Mouse (Mus musculus): ENCODE results near the gene Tfdp2. TPM values are rescaled to one million over a fixed set of nuclear protein-coding genes. Genes with fewer than 3 reads are reported as not detected.

Gene Tfdp2
- polyA plus RNA-seq, 1 experiment: 5.6 TPM

DNA sequence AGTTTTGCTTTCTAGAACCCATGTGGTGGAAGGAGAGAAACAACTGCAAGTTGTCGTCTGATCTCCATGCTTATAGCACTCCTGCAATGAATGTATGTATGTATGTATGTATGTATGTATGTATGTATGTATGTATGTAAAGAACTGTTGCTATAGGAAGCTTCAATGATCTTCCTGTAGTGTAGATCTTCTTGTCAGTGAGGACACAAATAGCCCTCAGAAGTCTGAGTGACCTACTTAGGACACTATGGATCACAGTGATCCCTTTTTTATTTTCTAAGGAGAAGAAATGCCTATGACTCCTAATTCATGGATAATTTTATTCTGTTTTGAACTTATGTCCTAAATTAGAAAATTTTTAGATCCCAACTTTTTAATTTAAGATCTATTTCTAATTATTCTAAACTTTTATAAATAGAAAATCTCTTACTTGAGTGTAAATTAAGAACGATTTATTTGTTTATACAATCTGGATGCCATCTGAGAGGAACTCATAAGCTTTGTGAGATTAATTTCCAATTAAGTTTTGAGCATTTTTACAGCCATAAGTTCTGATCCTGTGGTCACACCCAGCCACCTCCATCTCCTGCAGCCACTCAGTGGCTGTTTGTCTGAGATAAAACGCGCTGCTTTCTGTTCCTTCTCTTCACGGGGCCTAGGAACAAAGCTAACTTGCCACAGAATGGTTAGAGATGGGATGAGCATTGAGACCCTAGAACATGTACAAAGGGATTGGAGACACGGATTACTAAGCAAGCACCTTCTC lies 70.9 kb downstream of the Tfdp2 start:
- H3K27me3 ChIP-seq (ENCODE audit: control insufficient read depth, insufficient read depth, insufficient read length): no peaks in the 10 kb centered on the region
- H3K36me3 ChIP-seq (ENCODE audit: control insufficient read depth, insufficient read depth): no peaks in the 10 kb centered on the region
- no peaks in the 10 kb centered on the region for H3K79me2 ChIP-seq (ENCODE audit: control insufficient read depth, insufficient read depth)
- TF ChIP-seq MAX (IDR thresholded peaks at IDR 0.05; ENCODE audit: low read depth) (no peak), POLR2AphosphoS2 (IDR thresholded peaks at IDR 0.05; ENCODE audit: insufficient read length, low read depth) (no peak), TCF12 (IDR thresholded peaks at IDR 0.05; ENCODE audit: insufficient read depth, poor library complexity, severe bottlenecking) (no peak), MYOG (IDR thresholded peaks at IDR 0.05; ENCODE audit: control insufficient read depth in 1 of 3, insufficient read depth in 1 of 3, insufficient read length in 2 of 3, low read depth in 2 of 3) (no peak), USF1 (IDR thresholded peaks at IDR 0.05; ENCODE audit: low read depth) (no peak), TCF3 (IDR thresholded peaks at IDR 0.05; ENCODE audit: insufficient read length, low read depth) (no peak)
- no peak overlapping the region for H3ac ChIP-seq (ENCODE audit: control insufficient read depth, insufficient read length)
- H3K4me2 ChIP-seq (ENCODE audit: low read depth): no peak overlapping the region
- no peak overlapping the region for H3K4me3 ChIP-seq

DNA sequence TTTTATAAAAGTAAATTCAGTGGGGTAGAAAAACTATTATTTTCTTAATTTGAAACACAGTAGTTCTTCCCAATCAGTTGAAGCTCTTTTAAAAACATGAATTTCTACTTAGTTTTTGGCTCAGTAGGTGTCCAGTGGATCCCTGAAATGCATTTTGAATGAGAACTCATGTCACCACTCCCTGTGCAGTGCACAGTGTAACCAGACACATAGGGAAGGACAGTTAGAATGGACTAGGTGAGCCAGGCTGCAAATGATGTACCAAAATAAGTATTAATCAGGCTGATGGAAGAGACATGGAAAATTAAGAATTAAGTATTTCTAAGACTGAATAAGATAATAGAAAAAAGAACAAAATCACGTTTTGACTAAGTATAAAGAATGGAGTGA lies 71.5 kb downstream of the Tfdp2 start:
- H3K79me2 ChIP-seq (ENCODE audit: control insufficient read depth, insufficient read depth): no peaks in the 10 kb centered on the region
- no peak overlapping the region for H3K4me2 ChIP-seq (ENCODE audit: low read depth)
- H3K4me3 ChIP-seq: no peak overlapping the region
- H3K36me3 ChIP-seq (ENCODE audit: control insufficient read depth, insufficient read depth): no peaks in the 10 kb centered on the region
- no peak overlapping the region for H3ac ChIP-seq (ENCODE audit: control insufficient read depth, insufficient read length)
- H3K27me3 ChIP-seq (ENCODE audit: control insufficient read depth, insufficient read depth, insufficient read length): no peaks in the 10 kb centered on the region
- TF ChIP-seq MYOG (IDR thresholded peaks at IDR 0.05; ENCODE audit: control insufficient read depth in 1 of 3, insufficient read depth in 1 of 3, insufficient read length in 2 of 3, low read depth in 2 of 3) (no peak), SRF (IDR thresholded peaks at IDR 0.05; ENCODE audit: control insufficient read depth, insufficient read length, low read depth) (no peak), REST (IDR thresholded peaks at IDR 0.05; ENCODE audit: insufficient read depth, insufficient read length) (no peak), TCF12 (IDR thresholded peaks at IDR 0.05; ENCODE audit: insufficient read depth, poor library complexity, severe bottlenecking) (no peak), MAX (IDR thresholded peaks at IDR 0.05; ENCODE audit: low read depth) (no peak)

DNA sequence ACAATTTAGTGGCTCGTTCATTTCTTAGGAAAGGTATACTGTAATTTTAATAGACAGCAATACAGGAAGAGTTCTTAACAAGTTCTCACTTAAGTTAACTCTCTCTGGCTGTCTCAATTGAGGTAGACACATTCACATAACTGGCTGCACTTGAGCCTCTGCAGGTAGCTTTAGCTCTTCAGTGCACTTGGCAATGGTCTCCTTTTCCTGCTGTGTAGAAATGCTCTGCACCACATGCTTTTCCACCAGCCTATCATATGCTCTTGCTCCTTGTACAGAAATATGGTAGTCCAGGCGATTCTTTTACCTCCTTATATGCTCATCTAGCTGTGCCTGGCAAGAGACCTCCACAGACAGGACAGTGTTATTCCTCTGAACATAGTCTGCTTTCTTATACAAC lies 73.7 kb downstream of the Tfdp2 start:
- Histone ChIP-seq H3K79me2 (ENCODE audit: control insufficient read depth, insufficient read depth) (no peaks in the 10 kb centered on the region), H3K4me3 (no peak overlapping the region), H3K27me3 (ENCODE audit: control insufficient read depth, insufficient read depth, insufficient read length) (no peaks in the 10 kb centered on the region), H3ac (ENCODE audit: control insufficient read depth, insufficient read length) (no peak overlapping the region), H3K4me2 (ENCODE audit: low read depth) (no peak overlapping the region), H3K36me3 (ENCODE audit: control insufficient read depth, insufficient read depth) (no peaks in the 10 kb centered on the region)
- TF ChIP-seq TCF12 (IDR thresholded peaks at IDR 0.05; ENCODE audit: insufficient read depth, poor library complexity, severe bottlenecking) (no peak), MYOD1 (IDR thresholded peaks at IDR 0.05; ENCODE audit: control insufficient read depth in 1 of 3, insufficient read length in 2 of 3, low read depth in 2 of 3) (no peak), POLR2AphosphoS2 (IDR thresholded peaks at IDR 0.05; ENCODE audit: insufficient read length, low read depth) (no peak), E2F4 (IDR thresholded peaks at IDR 0.05; ENCODE audit: insufficient read depth) (no peak), SRF (IDR thresholded peaks at IDR 0.05; ENCODE audit: control insufficient read depth, insufficient read length, low read depth) (no peak), MYOG (IDR thresholded peaks at IDR 0.05; ENCODE audit: control insufficient read depth in 1 of 3, insufficient read depth in 1 of 3, insufficient read length in 2 of 3, low read depth in 2 of 3) (no peak), TCF3 (IDR thresholded peaks at IDR 0.05; ENCODE audit: insufficient read length, low read depth) (no peak), POLR2A (IDR thresholded peaks at IDR 0.05; ENCODE audit: insufficient read length, low read depth) (no peak), USF1 (IDR thresholded peaks at IDR 0.05; ENCODE audit: low read depth) (no peak), REST (IDR thresholded peaks at IDR 0.05; ENCODE audit: insufficient read depth, insufficient read length) (no peak), CEBPB (IDR thresholded peaks at IDR 0.05; ENCODE audit: insufficient read depth, poor library complexity, severe bottlenecking) (no peak), MAX (IDR thresholded peaks at IDR 0.05; ENCODE audit: low read depth) (no peak)

DNA sequence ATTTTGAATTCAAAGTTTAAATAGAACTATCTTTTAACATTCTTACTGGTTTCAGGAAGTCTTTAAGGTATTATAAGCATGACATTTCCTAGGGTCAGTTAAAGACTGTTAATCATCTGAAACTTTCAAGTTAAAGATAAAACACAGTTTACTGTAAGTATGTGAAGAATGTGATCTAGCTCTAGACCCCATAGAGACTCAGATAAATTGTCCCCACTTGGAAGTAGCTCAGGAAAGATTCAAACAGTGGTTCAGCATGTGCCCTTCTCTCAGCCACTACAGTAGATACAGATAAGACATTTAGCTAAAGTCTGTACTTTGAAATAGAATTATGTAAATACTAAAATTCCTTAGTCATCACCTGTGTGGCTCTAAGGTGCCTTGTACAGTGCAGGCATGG lies 79.5 kb downstream of the Tfdp2 start:
- Histone ChIP-seq H3ac (ENCODE audit: control insufficient read depth, insufficient read length) (no peak overlapping the region), H3K79me2 (ENCODE audit: control insufficient read depth, insufficient read depth) (no peaks in the 10 kb centered on the region), H3K36me3 (ENCODE audit: control insufficient read depth, insufficient read depth) (no peaks in the 10 kb centered on the region), H3K4me2 (ENCODE audit: low read depth) (no peak overlapping the region), H3K27me3 (ENCODE audit: control insufficient read depth, insufficient read depth, insufficient read length) (no peaks in the 10 kb centered on the region), H3K4me3 (no peak overlapping the region)
- TF ChIP-seq REST (IDR thresholded peaks at IDR 0.05; ENCODE audit: insufficient read depth, insufficient read length) (no peak), POLR2A (IDR thresholded peaks at IDR 0.05; ENCODE audit: insufficient read length, low read depth) (no peak), MYOD1 (IDR thresholded peaks at IDR 0.05; ENCODE audit: control insufficient read depth in 1 of 3, insufficient read length in 2 of 3, low read depth in 2 of 3) (no peak), TCF3 (IDR thresholded peaks at IDR 0.05; ENCODE audit: insufficient read length, low read depth) (no peak), MAX (IDR thresholded peaks at IDR 0.05; ENCODE audit: low read depth) (no peak), MYOG (IDR thresholded peaks at IDR 0.05; ENCODE audit: control insufficient read depth in 1 of 3, insufficient read depth in 1 of 3, insufficient read length in 2 of 3, low read depth in 2 of 3) (no peak), POLR2AphosphoS2 (IDR thresholded peaks at IDR 0.05; ENCODE audit: insufficient read length, low read depth) (no peak), SRF (IDR thresholded peaks at IDR 0.05; ENCODE audit: control insufficient read depth, insufficient read length, low read depth) (no peak), USF1 (IDR thresholded peaks at IDR 0.05; ENCODE audit: low read depth) (no peak), TCF12 (IDR thresholded peaks at IDR 0.05; ENCODE audit: insufficient read depth, poor library complexity, severe bottlenecking) (no peak), E2F4 (IDR thresholded peaks at IDR 0.05; ENCODE audit: insufficient read depth) (no peak), CEBPB (IDR thresholded peaks at IDR 0.05; ENCODE audit: insufficient read depth, poor library complexity, severe bottlenecking) (no peak)

DNA sequence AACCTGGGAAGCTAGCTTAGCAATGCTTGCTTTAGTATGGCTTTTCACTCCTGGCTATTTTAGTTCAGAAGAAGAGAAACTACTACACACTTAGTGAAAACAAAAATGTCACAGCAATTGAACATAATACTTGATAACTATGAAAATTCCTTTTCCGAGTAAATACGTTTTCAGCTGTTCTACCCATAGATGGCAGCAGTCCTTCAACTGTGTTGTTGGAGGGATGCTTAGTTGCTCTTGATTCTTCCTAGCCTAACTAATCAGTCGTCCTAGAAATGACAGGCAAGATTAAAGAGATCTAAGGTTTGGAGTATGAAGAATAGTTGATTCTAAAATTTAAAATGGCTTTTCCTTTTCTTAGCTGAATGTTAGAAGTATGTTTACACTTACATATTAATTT lies 85.4 kb downstream of the Tfdp2 start:
- TF ChIP-seq MAX (IDR thresholded peaks at IDR 0.05; ENCODE audit: low read depth) (no peak), POLR2A (IDR thresholded peaks at IDR 0.05; ENCODE audit: insufficient read length, low read depth) (no peak)
- Histone ChIP-seq H3K27me3 (ENCODE audit: control insufficient read depth, insufficient read depth, insufficient read length) (no peaks in the 10 kb centered on the region), H3K36me3 (ENCODE audit: control insufficient read depth, insufficient read depth) (no peaks in the 10 kb centered on the region), H3ac (ENCODE audit: control insufficient read depth, insufficient read length) (no peak overlapping the region), H3K79me2 (ENCODE audit: control insufficient read depth, insufficient read depth) (no peaks in the 10 kb centered on the region), H3K4me2 (ENCODE audit: low read depth) (no peak overlapping the region), H3K4me3 (no peak overlapping the region)

Measured in myocyte (in vitro differentiated cells).